ENCODE assay signal across 19 mouse cellular contexts in genomic region chr5:62160528-62160927, GRCm38 (mm10).
DNase-seq lines count a peak whose midpoint lies in the region; ATAC-seq and TF ChIP-seq lines count a peak whose summit lies in the region.
"Had no signal": no experiment of that assay in that cellular context is flagged by ENCODE, and none has a peak within 500 bp of the region (broad histone marks: within the 10 kb centered on the region; RNA-seq: fewer than 3 reads in every experiment).

No protein-coding gene starts in this region.

- 67% methylated on average over 2 of the region's 2 CpGs for WGBS in kidney, postnatal 0 days
- 60% methylated on average over 2 of the region's 2 CpGs for WGBS in lung, embryonic 14.5 days
- WGBS in lung, adult 2 months: 66% methylated on average over 2 of the region's 2 CpGs

- no peak overlapping the region for H3K4me3 ChIP-seq in kidney, postnatal 0 days (replicated peaks; ENCODE audit: low read depth, low read length)
- no peak overlapping the region for H3K4me3 ChIP-seq in lung, embryonic 14.5 days (ENCODE audit: low read depth, low read length)
- no peak overlapping the region for H3K4me3 ChIP-seq in lung, adult 2 months (replicated peaks; ENCODE audit: extremely low read depth, low read depth, low read length)
- H3K4me3 ChIP-seq: heart, embryonic 13.5 days; liver, embryonic 12.5 days; midbrain, embryonic 13.5 days; stomach, embryonic 15.5 days had no signal

- no peak overlapping the region for H3K4me2 ChIP-seq in kidney, postnatal 0 days (ENCODE audit: low read length)
- no peak overlapping the region for H3K4me2 ChIP-seq in lung, embryonic 14.5 days
- H3K4me2 ChIP-seq: heart, embryonic 13.5 days; liver, embryonic 12.5 days; midbrain, embryonic 13.5 days; stomach, embryonic 15.5 days had no signal

- no peak overlapping the region for H3K9ac ChIP-seq in kidney, postnatal 0 days (ENCODE audit: low read depth, low read length)
- H3K9ac ChIP-seq in lung, embryonic 14.5 days: no peak overlapping the region
- H3K9ac ChIP-seq: heart, embryonic 13.5 days; liver, embryonic 12.5 days; midbrain, embryonic 13.5 days; stomach, embryonic 15.5 days had no signal

- TF ChIP-seq CTCF in kidney, postnatal 0 days (IDR thresholded peaks at IDR 0.05; ENCODE audit: low read depth): no peak
- TF ChIP-seq CTCF in lung, embryonic 14.5 days (IDR thresholded peaks at IDR 0.05; ENCODE audit: low read depth): no peak
- TF ChIP-seq CTCF in lung, adult 2 months (IDR thresholded peaks at IDR 0.05; ENCODE audit: insufficient read depth, low read length): no peak

- no peaks in the 10 kb centered on the region for H3K9me3 ChIP-seq in kidney, postnatal 0 days (replicated peaks; ENCODE audit: low read length)
- H3K9me3 ChIP-seq in lung, embryonic 14.5 days (ENCODE audit: low read depth, low read length): no peaks in the 10 kb centered on the region
- H3K9me3 ChIP-seq: heart, embryonic 13.5 days; liver, embryonic 12.5 days; midbrain, embryonic 13.5 days; stomach, embryonic 15.5 days had no signal

- DNase-seq in cerebellum, postnatal 14 days: peak; percentile 5 to 31
- peak; percentile 1 for DNase-seq in kidney, postnatal 0 days (ENCODE audit: low spot score)
- no peak for DNase-seq in kidney, postnatal 36 days
- peak; percentile 9 for DNase-seq in lung, embryonic 14.5 days
- DNase-seq in lung, adult 2 months: no peak
- DNase-seq in layer of hippocampus, adult 9-11 months: peak; percentile 34
- DNase-seq in embryo, embryonic 10 days (ENCODE audit: low spot score): no peak
- DNase-seq: adrenal gland, postnatal 14 days; cerebellum, adult 9-10 months; heart, postnatal 4 days; kidney, adult 11 months; kidney, postnatal 10 days; spleen, adult 18-20 months had no signal

- no peaks in the 10 kb centered on the region for H3K27me3 ChIP-seq in kidney, postnatal 0 days (ENCODE audit: insufficient read depth, low read length)
- H3K27me3 ChIP-seq in lung, embryonic 14.5 days (ENCODE audit: insufficient read depth, low read length): no peaks in the 10 kb centered on the region
- H3K27me3 ChIP-seq: heart, embryonic 13.5 days; liver, embryonic 12.5 days; midbrain, embryonic 13.5 days; stomach, embryonic 15.5 days had no signal

- TF ChIP-seq POLR2A in lung, adult 2 months (IDR thresholded peaks at IDR 0.05; ENCODE audit: borderline replicate concordance, extremely low read depth, low read depth, low read length): no peak

- ATAC-seq in cerebellum, adult (ENCODE audit: insufficient number of reproducible peaks, low FRiP score, low TSS enrichment): no peak
- ATAC-seq in kidney, postnatal 0 days (replicated peaks; ENCODE audit: low FRiP score, low read depth): no peak
- no peak for ATAC-seq in lung, embryonic 14.5 days (ENCODE audit: insufficient read depth)
- ATAC-seq: hindbrain, postnatal 0 days; liver, embryonic 12.5 days; midbrain, embryonic 13.5 days had no signal

- H3K27ac ChIP-seq in kidney, postnatal 0 days: no peak overlapping the region
- H3K27ac ChIP-seq in lung, embryonic 14.5 days (ENCODE audit: low read depth): no peak overlapping the region
- H3K27ac ChIP-seq: heart, embryonic 13.5 days; hindbrain, postnatal 0 days; liver, embryonic 12.5 days; midbrain, embryonic 13.5 days; stomach, embryonic 15.5 days had no signal

- H3K36me3 ChIP-seq in kidney, postnatal 0 days (ENCODE audit: insufficient read depth, low read length): no peaks in the 10 kb centered on the region
- H3K36me3 ChIP-seq in lung, embryonic 14.5 days (ENCODE audit: insufficient read depth): no peaks in the 10 kb centered on the region
- H3K36me3 ChIP-seq: heart, embryonic 13.5 days; liver, embryonic 12.5 days; midbrain, embryonic 13.5 days; stomach, embryonic 15.5 days had no signal

- no peaks in the 10 kb centered on the region for H3K4me1 ChIP-seq in kidney, postnatal 0 days (replicated peaks; ENCODE audit: insufficient read depth, low read length)
- no peaks in the 10 kb centered on the region for H3K4me1 ChIP-seq in lung, embryonic 14.5 days (ENCODE audit: insufficient read depth)
- no peaks in the 10 kb centered on the region for H3K4me1 ChIP-seq in lung, adult 2 months (ENCODE audit: control insufficient read depth, insufficient read depth, low read length)
- H3K4me1 ChIP-seq: heart, embryonic 13.5 days; liver, embryonic 12.5 days; midbrain, embryonic 13.5 days; stomach, embryonic 15.5 days had no signal

Comparison
In these comparisons a context has a peak if more than half of its experiments do, and no peak if none do; other contexts are left out.
1. DNase-seq: peak in cerebellum, postnatal 14 days (2 of 2), kidney, postnatal 0 days (single experiment), lung, embryonic 14.5 days (single experiment) and layer of hippocampus, adult 9-11 months (single experiment); none in kidney, postnatal 36 days (0 of 2), lung, adult 2 months (single experiment) and embryo, embryonic 10 days (single experiment).